Mouse (Mus musculus): ENCODE measurements around the gene Sppl3.

Gene Sppl3

DNA sequence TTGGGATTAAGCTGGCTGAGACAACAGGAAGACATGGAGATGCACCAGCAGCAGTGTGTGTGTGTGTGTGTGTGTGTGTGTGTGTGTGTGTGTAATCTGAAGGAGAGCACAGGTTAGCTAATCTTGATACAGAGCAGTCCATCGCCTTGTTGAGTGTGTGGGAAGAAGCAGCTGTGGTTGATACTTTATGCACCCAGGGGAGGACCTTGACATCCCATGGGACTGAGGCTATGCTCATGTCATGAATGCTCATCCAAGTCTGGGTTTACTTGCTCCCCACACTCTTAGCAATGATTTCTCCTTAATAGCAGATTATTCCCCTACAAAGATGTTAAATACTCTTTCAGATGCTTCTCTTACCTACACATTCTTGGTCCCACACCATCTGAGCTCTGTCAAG, 24.3 kb downstream of the Sppl3 start:
- in situ Hi-C loops (cut with MboI), result no loop called here

DNA sequence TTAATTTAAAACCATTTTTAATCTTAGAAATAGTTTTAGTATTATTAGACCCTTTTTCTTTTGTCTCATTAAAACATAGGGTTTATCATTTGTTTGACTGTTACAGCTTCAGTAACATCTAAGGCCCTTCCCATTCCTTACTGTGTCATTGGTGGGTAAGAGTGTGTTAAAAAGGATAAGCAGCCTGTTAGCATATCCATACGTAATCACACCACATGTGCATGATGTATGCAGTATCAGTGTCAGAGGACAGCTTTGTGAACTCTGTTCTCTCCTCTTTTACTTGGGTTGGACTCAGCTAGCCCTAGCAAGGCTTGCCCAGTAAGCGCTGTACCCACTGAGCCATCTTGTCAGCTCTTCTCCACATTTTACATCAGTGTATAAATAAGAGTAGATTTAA, 26.2 kb downstream of the Sppl3 start:
- in situ Hi-C loops (cut with MboI), result no loop called here

- in situ Hi-C loops (cut with MboI), result no loop called here
These were observed 29.8 kb downstream of the Sppl3 start for GRCm38 (mm10) chr5:115040756-115041155.

- in situ Hi-C loops (cut with MboI), result no loop called here
These were observed 32.7 kb downstream of the Sppl3 start for GRCm38 (mm10) chr5:115043626-115044025.

DNA sequence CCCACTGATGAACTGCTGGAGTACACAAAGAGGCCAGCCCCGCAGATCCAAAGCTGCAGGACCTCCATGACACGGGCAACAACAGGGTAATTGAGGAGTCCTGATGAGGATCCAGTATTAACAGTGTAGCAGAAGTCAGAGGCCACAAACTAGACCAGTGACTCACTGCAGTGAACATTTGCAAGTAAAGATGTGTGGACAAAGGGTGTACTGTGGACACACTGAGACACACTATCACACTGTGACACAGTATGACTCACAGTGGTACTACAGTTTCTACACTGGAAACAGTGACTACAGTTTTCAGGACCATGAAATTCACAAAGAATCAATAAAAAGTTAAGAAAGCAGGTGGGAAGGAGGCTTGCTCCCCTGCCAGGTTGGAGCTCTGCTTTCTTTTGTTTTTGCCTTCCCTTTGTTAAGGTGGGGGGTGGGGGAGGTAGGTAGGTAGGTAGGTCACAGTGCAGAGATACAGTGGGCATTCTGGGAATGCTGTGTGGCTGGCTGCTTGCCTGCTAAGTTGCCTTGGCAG, 34.3 kb downstream of the Sppl3 start:
- in situ Hi-C loops (cut with MboI), result no loop called here

GRCm38 (mm10) chr5:115049692-115050091, 38.8 kb downstream of the Sppl3 start:
- in situ Hi-C loops (cut with MboI), result no loop called here

DNA sequence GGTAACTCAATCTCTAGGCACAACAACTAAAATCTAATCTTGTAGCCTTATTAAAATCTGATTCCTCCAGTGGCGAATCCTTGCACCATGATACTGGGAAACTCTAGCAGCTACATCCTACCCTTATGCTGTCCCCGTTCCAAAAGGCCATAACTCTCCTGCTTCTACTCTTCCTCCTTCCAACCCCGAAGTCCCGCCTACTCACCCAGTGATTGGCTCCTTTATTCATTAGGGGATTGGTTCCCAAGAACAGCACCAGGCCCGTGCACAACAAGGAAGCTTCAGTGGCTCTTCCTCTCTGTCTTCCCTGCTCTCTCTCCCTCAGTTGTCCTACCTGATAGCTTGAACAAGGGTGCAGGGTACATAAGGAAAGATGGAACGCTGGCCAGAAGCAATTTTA, 39.8 kb downstream of the Sppl3 start:
- in situ Hi-C loops (cut with MboI), result no loop called here

- in situ Hi-C loops (cut with MboI), result no loop called here
These were observed 41.6 kb downstream of the Sppl3 start for GRCm38 (mm10) chr5:115052546-115052945.

- in situ Hi-C loops (cut with MboI), result no loop called here
These were observed 43.0 kb downstream of the Sppl3 start for GRCm38 (mm10) chr5:115053791-115054396.

GRCm38 (mm10) chr5:115055418-115055817, 44.5 kb downstream of the Sppl3 start:
- in situ Hi-C loops (cut with MboI), result no loop called here

GRCm38 (mm10) chr5:115057153-115057552, 46.2 kb downstream of the Sppl3 start:
- in situ Hi-C loops (cut with MboI), result no loop called here

- in situ Hi-C loops (cut with MboI), result no loop called here
These were observed 47.8 kb downstream of the Sppl3 start for GRCm38 (mm10) chr5:115058584-115059297.

- in situ Hi-C loops (cut with MboI), result no loop called here
These were observed 49.2 kb downstream of the Sppl3 start for GRCm38 (mm10) chr5:115060067-115060695.

- in situ Hi-C loops (cut with MboI), result no loop called here
These were observed 50.0 kb downstream of the Sppl3 start for GRCm38 (mm10) chr5:115060977-115061376.

DNA sequence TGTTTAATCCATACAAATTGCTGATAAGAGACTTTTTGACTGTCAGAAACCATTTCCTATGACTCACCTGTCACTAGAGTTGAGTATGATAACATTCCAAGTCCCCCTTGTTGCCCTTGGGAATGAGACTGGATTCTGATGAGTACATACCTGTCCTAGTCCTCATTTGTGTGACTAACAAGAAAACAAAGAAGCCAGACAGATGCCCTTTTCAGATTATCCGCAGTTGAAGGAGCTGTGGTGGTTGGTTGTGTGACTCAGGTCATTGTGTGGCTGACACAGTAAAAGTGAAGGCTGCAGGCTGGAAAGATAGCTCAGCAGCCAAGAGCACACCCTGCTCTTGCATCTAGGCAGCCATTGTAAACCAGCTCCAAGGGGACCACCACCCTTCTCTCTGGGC, 51.6 kb downstream of the Sppl3 start:
- in situ Hi-C loops (cut with MboI), result no loop called here

DNA sequence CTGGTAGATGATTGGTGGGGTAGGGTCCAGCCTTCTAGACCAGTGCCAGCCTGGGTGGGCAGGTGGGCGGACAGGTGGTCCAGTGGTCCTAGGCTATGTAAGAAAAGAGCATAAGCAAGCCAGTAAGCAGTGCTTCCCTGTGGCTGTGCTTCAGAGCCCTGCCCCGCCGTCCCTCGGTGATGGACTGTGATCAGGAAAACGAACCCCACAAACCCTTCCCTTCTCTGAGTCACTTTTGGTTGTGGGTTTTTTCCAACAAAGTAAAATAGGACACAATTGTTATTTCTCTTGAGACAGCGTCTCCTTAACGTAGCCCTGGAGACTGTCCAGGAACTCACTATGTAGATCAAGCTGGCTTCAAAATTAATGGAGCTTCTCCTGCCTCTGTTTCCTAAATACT, 52.5 kb downstream of the Sppl3 start:
- in situ Hi-C loops (cut with MboI), result no loop called here

- in situ Hi-C loops (cut with MboI), result no loop called here
These were observed 55.3 kb downstream of the Sppl3 start for GRCm38 (mm10) chr5:115066245-115066644.

DNA sequence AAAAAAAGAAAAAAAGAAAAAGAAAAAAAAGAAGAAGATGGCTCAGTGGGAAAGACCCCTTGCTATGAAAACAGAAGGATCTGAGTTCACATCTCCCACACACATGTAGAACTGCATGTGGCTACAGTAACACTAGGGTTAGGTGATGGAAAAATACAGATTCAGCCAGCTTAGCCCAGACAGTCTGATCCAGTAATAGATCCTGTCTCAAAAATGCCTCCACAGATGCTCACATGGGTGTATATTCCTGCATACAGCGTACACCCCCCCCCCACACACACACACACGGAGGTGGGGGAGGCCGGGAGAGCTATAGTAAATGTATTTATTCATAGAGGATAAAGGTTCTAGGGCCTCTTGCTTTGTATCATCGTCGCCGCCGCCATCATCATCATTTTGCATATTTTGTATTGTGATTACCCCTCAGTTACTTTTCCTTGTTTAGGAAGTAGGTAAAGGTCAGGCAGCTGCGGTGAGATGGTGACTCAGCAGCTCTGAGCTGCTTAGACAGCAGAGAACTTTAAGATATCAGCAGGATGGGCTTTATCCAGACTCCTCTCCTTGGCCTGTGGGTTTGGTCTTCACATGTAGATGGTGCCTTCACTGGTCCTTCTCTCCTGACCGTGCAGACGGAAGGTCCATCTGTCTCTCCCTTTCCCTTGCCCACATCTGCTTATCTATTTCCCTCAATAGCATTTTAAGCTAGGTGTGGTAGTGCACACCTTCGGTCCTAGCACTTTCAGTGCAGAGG, 57.9 kb downstream of the Sppl3 start:
- in situ Hi-C loops (cut with MboI), result no loop called here

GRCm38 (mm10) chr5:115069611-115070010, 58.7 kb downstream of the Sppl3 start:
- in situ Hi-C loops (cut with MboI), result loop anchor here (10.0 kb wide), 1 partner anchor 85 kb away; no protein-coding TSS in a partner anchor

- in situ Hi-C loops (cut with MboI), result loop anchor here (10.0 kb wide), 1 partner anchor 86 kb away; no protein-coding TSS in a partner anchor
These were observed 59.5 kb downstream of the Sppl3 start for GRCm38 (mm10) chr5:115070457-115070856.

- in situ Hi-C loops (cut with MboI), result loop anchor here (10.0 kb wide), 1 partner anchor 86 kb away; no protein-coding TSS in a partner anchor
These were observed 60.4 kb downstream of the Sppl3 start for GRCm38 (mm10) chr5:115071096-115071901.

All from mature B cell (primary cell).